Mouse (Mus musculus): Measurements from ENCODE around the gene Gdi1.

- TF ChIP-seq SRF (IDR thresholded peaks at IDR 0.05; ENCODE audit: control insufficient read depth, insufficient read length, low read depth) (peak; percentile 70), POLR2A (IDR thresholded peaks at IDR 0.05; ENCODE audit: insufficient read length, low read depth) (no peak), MYOG (IDR thresholded peaks at IDR 0.05; ENCODE audit: control insufficient read depth in 1 of 3, insufficient read depth in 1 of 3, insufficient read length in 2 of 3, low read depth in 2 of 3) (no peak), MYOD1 (IDR thresholded peaks at IDR 0.05; ENCODE audit: control insufficient read depth in 1 of 3, insufficient read length in 2 of 3, low read depth in 2 of 3) (no peak), POLR2AphosphoS2 (IDR thresholded peaks at IDR 0.05; ENCODE audit: insufficient read length, low read depth) (no peak)
Measured at GRCm38 (mm10) chrX:74269736-74270061, 35.1 kb upstream of the Gdi1 start.
